Mouse (Mus musculus): ENCODE measurements around the gene 4921504E06Rik.

- TF ChIP-seq CTCF (IDR thresholded peaks at IDR 0.05; ENCODE audit: low read depth) = no peak
- no peak for TF ChIP-seq EP300 (IDR thresholded peaks at IDR 0.05; ENCODE audit: low read depth)
Measured at GRCm38 (mm10) chr2:19596988-19597387, 43.3 kb upstream of the 4921504E06Rik start.

Data from heart, postnatal 0 days (tissue).